Mouse (Mus musculus): Measurements from ENCODE around the gene Cutc. TPM values are rescaled to one million over a fixed set of nuclear protein-coding genes. Genes with fewer than 3 reads are reported as not detected.

The Cutc gene
- polyA plus RNA-seq, 1 experiment = 5.2 TPM

GRCm38 (mm10) chr19:43789817-43790216, 37.0 kb downstream of the Cutc start:
- DNase-seq (ENCODE audit: low read depth in 1 of 2, low spot score in 2 of 2) = no peak

DNA sequence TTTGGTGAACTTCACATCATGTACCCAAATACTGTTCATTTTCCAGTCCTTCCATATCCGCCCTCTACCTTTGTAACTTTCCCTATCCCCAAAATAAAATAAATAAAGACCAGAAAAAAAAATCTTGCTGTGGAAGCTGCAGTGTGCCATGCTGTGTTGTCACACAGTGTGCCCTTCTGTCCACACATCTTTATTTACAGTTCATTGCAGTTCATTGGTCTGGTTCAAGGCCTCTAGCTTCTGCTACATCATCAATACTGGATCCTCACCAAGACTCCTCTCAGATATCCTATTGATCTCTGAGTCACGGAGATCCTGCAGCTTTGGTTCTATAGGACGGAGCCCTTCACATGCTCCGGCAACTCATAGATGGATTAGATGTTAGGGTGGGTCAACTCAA, 39.7 kb downstream of the Cutc start:
- Histone ChIP-seq H3K36me3 (ENCODE audit: control insufficient read depth, insufficient read depth, low read length) (no peaks in the 10 kb centered on the region), H3K4me3 (ENCODE audit: extremely low read depth, insufficient read depth, insufficient read length) (no peak overlapping the region), H3K27me3 (ENCODE audit: control insufficient read depth, insufficient read depth, low read length) (peaks cover 2% of the 10 kb centered on the region; the same call in 1 of the 2 replicates), H3K27ac (ENCODE audit: insufficient read depth, low read length) (no peak overlapping the region), H3K4me1 (ENCODE audit: control insufficient read depth, insufficient read depth, insufficient read length) (no peaks in the 10 kb centered on the region)
- no peak for TF ChIP-seq POLR2A (IDR thresholded peaks at IDR 0.05; ENCODE audit: low read depth, low read length)
- no peak for TF ChIP-seq CTCF (IDR thresholded peaks at IDR 0.05; ENCODE audit: extremely low read depth, insufficient read depth, insufficient read length, insufficient replicate concordance)
- WGBS = 96% methylated on average over 4 of the region's 4 CpGs
- no peak for DNase-seq (ENCODE audit: low read depth in 1 of 2, low spot score in 2 of 2)

More at GRCm38 (mm10) chr19:43789817-43790216, 37.0 kb downstream of the Cutc start:
- 93% methylated on average over 7 of the region's 7 CpGs for WGBS
- no peak overlapping the region for H3K4me3 ChIP-seq (ENCODE audit: extremely low read depth, insufficient read depth, insufficient read length)
- H3K36me3 ChIP-seq (ENCODE audit: control insufficient read depth, insufficient read depth, low read length) = no peaks in the 10 kb centered on the region
- H3K27ac ChIP-seq (ENCODE audit: insufficient read depth, low read length) = no peak overlapping the region
- H3K4me1 ChIP-seq (ENCODE audit: control insufficient read depth, insufficient read depth, insufficient read length) = no peaks in the 10 kb centered on the region
- peaks cover 2% of the 10 kb centered on the region; the same call in 1 of the 2 replicates for H3K27me3 ChIP-seq (ENCODE audit: control insufficient read depth, insufficient read depth, low read length)
- TF ChIP-seq POLR2A (IDR thresholded peaks at IDR 0.05; ENCODE audit: low read depth, low read length) = no peak
- no peak for TF ChIP-seq CTCF (IDR thresholded peaks at IDR 0.05; ENCODE audit: extremely low read depth, insufficient read depth, insufficient read length, insufficient replicate concordance)

GRCm38 (mm10) chr19:43793951-43794350, 41.2 kb downstream of the Cutc start:
- Histone ChIP-seq H3K4me3 (ENCODE audit: extremely low read depth, insufficient read depth, insufficient read length) (no peak overlapping the region), H3K27ac (ENCODE audit: insufficient read depth, low read length) (no peak overlapping the region), H3K4me1 (ENCODE audit: control insufficient read depth, insufficient read depth, insufficient read length) (no peaks in the 10 kb centered on the region), H3K36me3 (ENCODE audit: control insufficient read depth, insufficient read depth, low read length) (no peaks in the 10 kb centered on the region), H3K27me3 (ENCODE audit: control insufficient read depth, insufficient read depth, low read length) (peaks cover under 1% of the 10 kb centered on the region; the same call in 1 of the 2 replicates)
- WGBS = 86% methylated on average over 1 of the region's 1 CpGs
- no peak for TF ChIP-seq CTCF (IDR thresholded peaks at IDR 0.05; ENCODE audit: extremely low read depth, insufficient read depth, insufficient read length, insufficient replicate concordance)
- TF ChIP-seq POLR2A (IDR thresholded peaks at IDR 0.05; ENCODE audit: low read depth, low read length) = no peak
- no peak for DNase-seq (ENCODE audit: low read depth in 1 of 2, low spot score in 2 of 2)

DNA sequence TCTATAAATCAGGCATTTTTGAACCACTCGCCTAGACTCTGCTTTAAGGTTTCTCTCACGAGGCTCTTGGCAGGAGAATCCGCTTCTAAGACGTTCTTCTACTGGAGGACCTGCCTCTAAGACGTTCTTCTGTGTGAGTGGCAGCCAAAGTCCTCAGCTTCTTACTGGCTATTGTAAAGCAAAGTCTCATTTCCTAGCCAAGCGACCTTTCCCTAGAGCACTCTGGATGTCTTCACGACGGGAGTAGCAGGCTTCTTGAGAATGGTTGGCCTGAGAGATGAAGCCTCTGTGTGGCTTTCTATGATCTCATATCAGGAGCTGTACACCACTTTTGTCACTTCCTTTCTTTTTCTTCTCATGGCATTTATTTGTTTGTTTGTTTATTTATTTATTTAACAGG, 42.7 kb downstream of the Cutc start:
- TF ChIP-seq POLR2A (IDR thresholded peaks at IDR 0.05; ENCODE audit: low read depth, low read length) (no peak), CTCF (IDR thresholded peaks at IDR 0.05; ENCODE audit: extremely low read depth, insufficient read depth, insufficient read length, insufficient replicate concordance) (no peak)
- Histone ChIP-seq H3K36me3 (ENCODE audit: control insufficient read depth, insufficient read depth, low read length) (no peaks in the 10 kb centered on the region), H3K27me3 (ENCODE audit: control insufficient read depth, insufficient read depth, low read length) (no peaks in the 10 kb centered on the region), H3K4me3 (ENCODE audit: extremely low read depth, insufficient read depth, insufficient read length) (no peak overlapping the region), H3K27ac (ENCODE audit: insufficient read depth, low read length) (no peak overlapping the region), H3K4me1 (ENCODE audit: control insufficient read depth, insufficient read depth, insufficient read length) (no peaks in the 10 kb centered on the region)
- DNase-seq (ENCODE audit: low read depth in 1 of 2, low spot score in 2 of 2) = no peak
- 80% methylated on average over 8 of the region's 8 CpGs for WGBS

DNA sequence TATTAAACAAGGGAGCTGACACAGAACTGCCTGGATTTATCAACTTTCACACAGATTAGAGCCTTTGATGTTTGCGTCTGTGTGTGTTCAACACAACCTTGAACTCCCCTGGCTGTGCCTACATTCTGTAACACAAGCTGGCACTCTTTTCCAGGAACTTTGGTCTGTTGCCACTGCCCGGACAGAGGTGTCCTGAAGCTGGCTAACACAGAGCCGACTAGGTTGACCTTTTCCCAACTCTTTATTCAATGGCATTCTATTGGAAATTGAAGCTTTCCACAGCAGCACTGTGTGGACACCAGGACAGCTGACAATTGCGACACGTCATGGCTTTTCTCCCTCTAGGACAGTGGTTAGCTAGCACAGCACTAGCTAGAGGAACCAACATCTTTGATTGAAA, 44.4 kb downstream of the Cutc start:
- no peaks in the 10 kb centered on the region for H3K27me3 ChIP-seq (ENCODE audit: control insufficient read depth, insufficient read depth, low read length)
- no peaks in the 10 kb centered on the region; the same call in 1 of the 2 replicates for H3K4me1 ChIP-seq (ENCODE audit: control insufficient read depth, insufficient read depth, insufficient read length)
- H3K4me3 ChIP-seq (ENCODE audit: extremely low read depth, insufficient read depth, insufficient read length) = no peak overlapping the region
- no peak overlapping the region for H3K27ac ChIP-seq (ENCODE audit: insufficient read depth, low read length)
- no peak for DNase-seq (ENCODE audit: low read depth in 1 of 2, low spot score in 2 of 2)
- WGBS = 79% methylated on average over 5 of the region's 5 CpGs
- no peaks in the 10 kb centered on the region for H3K36me3 ChIP-seq (ENCODE audit: control insufficient read depth, insufficient read depth, low read length)
- TF ChIP-seq POLR2A (IDR thresholded peaks at IDR 0.05; ENCODE audit: low read depth, low read length) = no peak
- TF ChIP-seq CTCF (IDR thresholded peaks at IDR 0.05; ENCODE audit: extremely low read depth, insufficient read depth, insufficient read length, insufficient replicate concordance) = no peak

DNA sequence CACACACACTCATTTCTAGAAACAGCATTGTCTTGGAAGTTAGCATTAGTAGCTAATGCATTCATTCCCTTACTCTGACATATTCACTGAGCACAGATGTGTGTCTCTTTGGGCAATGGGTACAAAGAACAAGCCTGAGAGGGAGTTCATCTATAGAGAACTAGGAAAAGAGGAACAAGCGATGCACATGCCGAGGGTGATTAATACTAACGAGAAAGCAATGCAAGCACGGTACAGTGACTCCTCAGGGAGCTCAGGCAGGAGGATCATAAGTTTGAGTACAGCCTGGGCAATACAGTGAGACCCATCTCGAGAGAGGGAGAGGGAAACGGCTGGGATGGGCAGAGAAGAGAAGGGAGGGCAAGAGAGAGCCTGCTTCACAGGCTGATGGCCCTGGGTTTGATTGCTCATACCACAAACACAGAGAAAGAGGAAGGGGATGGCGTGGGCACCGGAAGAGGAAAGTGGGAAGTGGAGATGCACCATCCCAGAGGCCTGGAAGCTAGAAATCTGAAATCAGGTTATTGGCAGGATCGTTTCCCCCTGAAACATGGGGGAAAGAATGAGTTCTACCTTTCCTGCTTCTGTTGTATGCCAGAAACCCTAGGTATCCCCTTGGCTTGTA, 48.7 kb downstream of the Cutc start:
- no peaks in the 10 kb centered on the region for H3K36me3 ChIP-seq (ENCODE audit: control insufficient read depth, insufficient read depth, low read length)
- no peaks in the 10 kb centered on the region; the same call in 1 of the 2 replicates for H3K4me1 ChIP-seq (ENCODE audit: control insufficient read depth, insufficient read depth, insufficient read length)
- no peak overlapping the region for H3K4me3 ChIP-seq (ENCODE audit: extremely low read depth, insufficient read depth, insufficient read length)
- TF ChIP-seq POLR2A (IDR thresholded peaks at IDR 0.05; ENCODE audit: low read depth, low read length) (no peak), CTCF (IDR thresholded peaks at IDR 0.05; ENCODE audit: extremely low read depth, insufficient read depth, insufficient read length, insufficient replicate concordance) (no peak)
- H3K27me3 ChIP-seq (ENCODE audit: control insufficient read depth, insufficient read depth, low read length) = no peaks in the 10 kb centered on the region
- WGBS = 24% methylated on average over 9 of the region's 9 CpGs
- H3K27ac ChIP-seq (ENCODE audit: insufficient read depth, low read length) = no peak overlapping the region
- DNase-seq (ENCODE audit: low read depth in 1 of 2, low spot score in 2 of 2) = no peak

GRCm38 (mm10) chr19:43803866-43804265, 51.1 kb downstream of the Cutc start:
- 91% methylated on average over 10 of the region's 10 CpGs for WGBS
- Histone ChIP-seq H3K4me1 (ENCODE audit: control insufficient read depth, insufficient read depth, insufficient read length) (no peaks in the 10 kb centered on the region; the same call in 1 of the 2 replicates), H3K27me3 (ENCODE audit: control insufficient read depth, insufficient read depth, low read length) (no peaks in the 10 kb centered on the region), H3K36me3 (ENCODE audit: control insufficient read depth, insufficient read depth, low read length) (no peaks in the 10 kb centered on the region), H3K4me3 (ENCODE audit: extremely low read depth, insufficient read depth, insufficient read length) (no peak overlapping the region), H3K27ac (ENCODE audit: insufficient read depth, low read length) (no peak overlapping the region)
- DNase-seq (ENCODE audit: low read depth in 1 of 2, low spot score in 2 of 2) = no peak
- TF ChIP-seq CTCF (IDR thresholded peaks at IDR 0.05; ENCODE audit: extremely low read depth, insufficient read depth, insufficient read length, insufficient replicate concordance) (no peak), POLR2A (IDR thresholded peaks at IDR 0.05; ENCODE audit: low read depth, low read length) (no peak)
